Comparison of ENCODE assay signal across 26 mouse cellular contexts in genomic region chr12:51767454-51767853, GRCm38 (mm10).
A peak's percentile ranks its signal among the peaks of the same experiment; 100 is the strongest.
DNase-seq lines count a peak whose midpoint lies in the region; ATAC-seq and TF ChIP-seq lines count a peak whose summit lies in the region.
"Had no signal": no experiment of that assay in that cellular context is flagged by ENCODE, and none has a peak within 500 bp of the region (broad histone marks: within the 10 kb centered on the region; RNA-seq: fewer than 3 reads in every experiment).

No protein-coding gene starts in this region.

- ATAC-seq in liver, embryonic 14.5 days (ENCODE audit: insufficient read depth): 0 out of 2 replicates have a peak, but pooled peaks have one; percentile 26
- ATAC-seq in stomach, embryonic 15.5 days (ENCODE audit: insufficient read depth, low FRiP score, low read depth): peak; percentile 78; the same call in 1 of the 2 replicates
- ATAC-seq in kidney, embryonic 15.5 days (replicated peaks; ENCODE audit: low FRiP score): no peak
- ATAC-seq: hindbrain, embryonic 16.5 days had no signal

- no peak for TF ChIP-seq POLR2A in liver, adult 2 months (IDR thresholded peaks at IDR 0.05; ENCODE audit: extremely low read depth, insufficient read depth, low read length)

- no peaks in the 10 kb centered on the region for H3K4me1 ChIP-seq in liver, adult 2 months (ENCODE audit: control insufficient read depth, insufficient read depth, low read length)
- no peaks in the 10 kb centered on the region for H3K4me1 ChIP-seq in liver, embryonic 14.5 days (replicated peaks; ENCODE audit: control insufficient read depth in 2 of 2, insufficient read depth in 2 of 2, low read length in 1 of 2)
- no peaks in the 10 kb centered on the region for H3K4me1 ChIP-seq in stomach, embryonic 15.5 days
- H3K4me1 ChIP-seq in kidney, embryonic 15.5 days: no peaks in the 10 kb centered on the region
- H3K4me1 ChIP-seq: embryonic facial prominence, embryonic 13.5 days; forebrain, embryonic 12.5 days; hindbrain, embryonic 10.5 days; limb, embryonic 13.5 days; lung, embryonic 15.5 days had no signal

- peaks cover 67% of the 10 kb centered on the region for H3K36me3 ChIP-seq in liver, adult 2 months (ENCODE audit: control insufficient read depth, insufficient read depth, low read length)
- H3K36me3 ChIP-seq in liver, embryonic 14.5 days (replicated peaks; ENCODE audit: control insufficient read depth, insufficient read depth, low read depth): peaks cover 67% of the 10 kb centered on the region
- peaks cover 39% of the 10 kb centered on the region for H3K36me3 ChIP-seq in stomach, embryonic 15.5 days
- peaks cover 70% of the 10 kb centered on the region for H3K36me3 ChIP-seq in kidney, embryonic 15.5 days

- WGBS in liver, adult 2 months: 33% methylated on average over 4 of the region's 4 CpGs
- WGBS in liver, embryonic 14.5 days (ENCODE audit: insufficient replicate concordance): 75% methylated on average over 4 of the region's 4 CpGs
- 72% methylated on average over 4 of the region's 4 CpGs for WGBS in stomach, embryonic 15.5 days
- WGBS in kidney, embryonic 15.5 days: 82% methylated on average over 4 of the region's 4 CpGs

- H3K9me3 ChIP-seq in liver, embryonic 14.5 days (ENCODE audit: control insufficient read depth, low read length): no peaks in the 10 kb centered on the region
- no peaks in the 10 kb centered on the region for H3K9me3 ChIP-seq in stomach, embryonic 15.5 days
- no peaks in the 10 kb centered on the region for H3K9me3 ChIP-seq in kidney, embryonic 15.5 days (replicated peaks)
- H3K9me3 ChIP-seq: embryonic facial prominence, embryonic 13.5 days; forebrain, embryonic 12.5 days; hindbrain, embryonic 10.5 days; limb, embryonic 13.5 days; lung, embryonic 15.5 days had no signal

- no peak for TF ChIP-seq EP300 in liver, embryonic 14.5 days (IDR thresholded peaks at IDR 0.05; ENCODE audit: low read depth)

- no peak overlapping the region for H3K4me2 ChIP-seq in liver, embryonic 14.5 days (ENCODE audit: low read depth)
- no peak overlapping the region for H3K4me2 ChIP-seq in stomach, embryonic 15.5 days
- H3K4me2 ChIP-seq in kidney, embryonic 15.5 days: no peak overlapping the region
- H3K4me2 ChIP-seq: embryonic facial prominence, embryonic 13.5 days; forebrain, embryonic 12.5 days; heart, embryonic 11.5 days; limb, embryonic 13.5 days; lung, embryonic 15.5 days; midbrain, embryonic 11.5 days had no signal

- no peaks in the 10 kb centered on the region for H3K27me3 ChIP-seq in liver, adult 2 months (ENCODE audit: control insufficient read depth, insufficient read depth, low read length)
- H3K27me3 ChIP-seq in liver, embryonic 14.5 days (ENCODE audit: control insufficient read depth, insufficient read depth, low read length): no peaks in the 10 kb centered on the region
- H3K27me3 ChIP-seq in stomach, embryonic 15.5 days (replicated peaks): no peaks in the 10 kb centered on the region
- no peaks in the 10 kb centered on the region for H3K27me3 ChIP-seq in kidney, embryonic 15.5 days
- H3K27me3 ChIP-seq: embryonic facial prominence, embryonic 13.5 days; forebrain, embryonic 12.5 days; limb, embryonic 13.5 days; lung, embryonic 15.5 days had no signal

- TF ChIP-seq CTCF in liver, adult 2 months (IDR thresholded peaks at IDR 0.05; ENCODE audit: low read depth, low read length): no peak
- TF ChIP-seq CTCF in liver, embryonic 14.5 days (IDR thresholded peaks at IDR 0.05; ENCODE audit: low read depth): no peak

- H3K27ac ChIP-seq in liver, adult 2 months (replicated peaks; ENCODE audit: insufficient read depth, low read depth, low read length): no peak overlapping the region
- no peak overlapping the region for H3K27ac ChIP-seq in liver, embryonic 14.5 days
- H3K27ac ChIP-seq in stomach, embryonic 15.5 days: no peak overlapping the region
- H3K27ac ChIP-seq in kidney, embryonic 15.5 days: no peak overlapping the region
- H3K27ac ChIP-seq: embryonic facial prominence, embryonic 13.5 days; forebrain, embryonic 12.5 days; gastrocnemius, adult 2 months; hindbrain, embryonic 10.5 days; layer of hippocampus, adult 2 months; limb, embryonic 13.5 days; lung, embryonic 15.5 days; macrophage had no signal

- H3K4me3 ChIP-seq in liver, adult 2 months (ENCODE audit: insufficient read depth, low read depth, low read length): no peak overlapping the region
- no peak overlapping the region for H3K4me3 ChIP-seq in liver, embryonic 14.5 days (ENCODE audit: insufficient read depth in 1 of 2, low read depth in 2 of 2, low read length in 2 of 2)
- no peak overlapping the region for H3K4me3 ChIP-seq in stomach, embryonic 15.5 days (replicated peaks)
- H3K4me3 ChIP-seq in kidney, embryonic 15.5 days (replicated peaks): no peak overlapping the region
- H3K4me3 ChIP-seq: embryonic facial prominence, embryonic 13.5 days; erythroblast, embryonic 14.5 days; forebrain, embryonic 12.5 days; gastrocnemius, adult 2 months; hindbrain, embryonic 10.5 days; layer of hippocampus, adult 2 months; limb, embryonic 13.5 days; lung, embryonic 15.5 days had no signal

- peak; percentile 40 for DNase-seq in liver, adult 2 months (ENCODE audit: extremely low read depth, low read depth, low spot score)
- no peak for DNase-seq in liver
- DNase-seq in induced T-regulatory cell, adult 2 months (ENCODE audit: low read depth): peak; percentile 25
- no peak for DNase-seq in liver, embryonic 14.5 days (ENCODE audit: low read depth in 3 of 3, low spot score in 3 of 3)
- no peak for DNase-seq in ovary, postnatal 10 days (ENCODE audit: low spot score)
- DNase-seq in yolk sac, embryonic 10.5 days (ENCODE audit: low spot score): no peak
- DNase-seq: adrenal gland, adult 2 months; cerebellum, adult 11 months; cerebellum, adult 9-11 months; gastrocnemius, adult 2 months; heart, postnatal 10 days; kidney, adult 8-10 months; kidney, postnatal 25 days had no signal

- peaks cover 10% of the 10 kb centered on the region; the same call in 1 of the 2 replicates for H3K79me2 ChIP-seq in liver, adult 2 months (ENCODE audit: control insufficient read depth, insufficient read depth, low read length)

- H3K9ac ChIP-seq in liver, adult 2 months (ENCODE audit: low read depth, low read length): no peak overlapping the region
- H3K9ac ChIP-seq in liver, embryonic 14.5 days (replicated peaks): no peak overlapping the region
- H3K9ac ChIP-seq in stomach, embryonic 15.5 days: no peak overlapping the region
- H3K9ac ChIP-seq in kidney, embryonic 15.5 days: no peak overlapping the region
- H3K9ac ChIP-seq: embryonic facial prominence, embryonic 13.5 days; forebrain, embryonic 12.5 days; limb, embryonic 13.5 days; lung, embryonic 15.5 days had no signal

Comparison
In these comparisons a context has a peak if more than half of its experiments do, and no peak if none do; other contexts are left out.
1. DNase-seq: peak in liver, adult 2 months (single experiment) and induced T-regulatory cell, adult 2 months (single experiment); none in liver (single experiment), liver, embryonic 14.5 days (0 of 3), ovary, postnatal 10 days (single experiment) and yolk sac, embryonic 10.5 days (single experiment).